Mouse (Mus musculus) forebrain, embryonic 13.5 days (tissue): Measurements from ENCODE around the gene Sumo1. TPM values are rescaled to one million over a fixed set of nuclear protein-coding genes. Genes with fewer than 3 reads are reported as not detected.
"Not testable (repeated sequence)": the region's sequence is repeated elsewhere in the genome, so short reads cannot be mapped to it uniquely, and the experiment has no call there.

Source experiments
- ATAC-seq: fragments of 200-750 bp; cut with Nextera tagmentation; 2 replicates; pipeline ENCODE4 v1.8.0; 2017
- H3K27ac ChIP-seq: fragments of 300-500 bp; sonication (generic); 2 replicates; pipeline ENCODE4 v1.5.1; 2015; ENCODE audit warnings: inconsistent platforms, mild to moderate bottlenecking, moderate library complexity
- H3K27me3 ChIP-seq: fragments of 300-500 bp; sonication (generic); 2 replicates; pipeline ENCODE4 v1.6.1; 2015; ENCODE audit warnings: mild to moderate bottlenecking, inconsistent platforms
- H3K36me3 ChIP-seq: fragments of 300-500 bp; sonication (generic); 2 replicates; pipeline ENCODE4 v1.6.1; 2015; ENCODE audit warnings: mild to moderate bottlenecking, inconsistent platforms; ENCODE audit not compliant: poor library complexity, severe bottlenecking
- H3K4me1 ChIP-seq: fragments of 300-500 bp; sonication (generic); 2 replicates; pipeline ENCODE4 v1.6.1; 2015; ENCODE audit warnings: inconsistent platforms
- H3K4me2 ChIP-seq: fragments of 300-500 bp; sonication (generic); 2 replicates; pipeline ENCODE4 v1.6.1; 2015; ENCODE audit warnings: inconsistent platforms, mild to moderate bottlenecking, moderate library complexity
- H3K4me3 ChIP-seq: fragments of 300-500 bp; sonication (generic); 2 replicates; pipeline ENCODE4 v1.5.1; 2015; ENCODE audit warnings: mild to moderate bottlenecking, inconsistent platforms
- H3K9ac ChIP-seq: fragments of 300-500 bp; sonication (generic); 2 replicates; pipeline ENCODE4 v1.6.1; 2015; ENCODE audit warnings: mild to moderate bottlenecking, inconsistent platforms
- H3K9me3 ChIP-seq: fragments of 300-500 bp; sonication (generic); replicated peaks from 2 replicates; pipeline ENCODE4 v1.6.1; 2016; ENCODE audit warnings: inconsistent platforms
- WGBS: fragments of 180-500 bp; shearing (Covaris S2); methylation state at CpG from one replicate; pipeline ENCODE4 v1.1.7; 2015; 5-methylcytosine and 5-hydroxymethylcytosine counted together
- polyA plus RNA-seq: library from polyadenylated mRNA; unstranded; fragments of >200 nt; fragmentation: Nextera tagmentation; extraction: Ambion mirVana; gene quantifications from 2 replicates; pipeline ENCODE4 v1.2.1, GENCODE M21; 2015

Sumo1 gene
- polyA plus RNA-seq, 1 experiment from 2014 or later = 549 TPM

DNA sequence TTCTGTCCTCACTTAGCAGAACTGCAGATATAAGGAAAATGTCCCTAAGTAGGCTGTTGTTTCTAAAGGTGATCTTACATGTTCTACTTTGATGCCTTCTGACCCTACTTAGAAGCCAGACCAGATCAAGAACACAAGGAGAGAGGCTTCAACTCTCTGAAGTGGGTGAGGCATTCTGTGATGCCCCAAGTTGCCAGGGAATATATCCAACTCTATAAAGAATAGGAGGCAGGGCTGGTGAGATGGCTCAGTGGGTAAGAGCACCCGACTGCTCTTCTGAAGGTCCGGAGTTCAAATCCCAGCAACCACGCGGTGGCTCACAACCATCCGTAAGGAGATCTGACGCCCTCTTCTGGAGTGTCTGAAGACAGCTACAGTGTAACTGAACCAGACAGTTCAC is 40.3 kb downstream of the Sumo1 start:
- not testable (repeated sequence) for H3K9me3 ChIP-seq, ATAC-seq, H3K4me1 ChIP-seq, H3K27me3 ChIP-seq, H3K4me2 ChIP-seq, H3K36me3 ChIP-seq, H3K9ac ChIP-seq, H3K4me3 ChIP-seq, H3K27ac ChIP-seq
- WGBS = 87% methylated on average over 6 of the region's 6 CpGs

DNA sequence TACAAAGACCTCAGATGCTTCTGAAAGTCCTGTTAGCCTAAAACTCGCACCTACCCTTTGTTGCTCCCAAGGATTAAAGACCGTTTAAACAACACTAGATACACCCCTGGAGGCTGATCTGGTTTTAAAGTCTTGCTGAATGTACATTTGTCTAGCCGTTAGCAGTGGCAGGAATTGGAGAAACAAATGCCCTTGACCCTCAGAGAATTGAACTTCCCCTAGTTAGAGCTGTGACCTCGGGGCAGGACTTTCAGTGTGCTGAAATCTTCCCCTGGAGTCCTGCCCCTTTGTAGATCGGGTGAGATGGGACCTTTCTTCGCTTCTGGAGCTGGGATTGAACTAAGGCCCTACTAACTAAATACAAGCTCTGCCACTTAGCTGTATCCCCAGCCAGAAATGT is 41.4 kb downstream of the Sumo1 start:
- Histone ChIP-seq H3K4me2 (no peak overlapping the region), H3K9ac (no peak overlapping the region), H3K27me3 (no peaks in the 10 kb centered on the region), H3K4me3 (no peak overlapping the region), H3K27ac (no peak overlapping the region), H3K36me3 (no peaks in the 10 kb centered on the region), H3K4me1 (no peaks in the 10 kb centered on the region), H3K9me3 (no peaks in the 10 kb centered on the region)
- ATAC-seq = no peak
- WGBS = 49% methylated on average over 6 of the region's 6 CpGs

DNA sequence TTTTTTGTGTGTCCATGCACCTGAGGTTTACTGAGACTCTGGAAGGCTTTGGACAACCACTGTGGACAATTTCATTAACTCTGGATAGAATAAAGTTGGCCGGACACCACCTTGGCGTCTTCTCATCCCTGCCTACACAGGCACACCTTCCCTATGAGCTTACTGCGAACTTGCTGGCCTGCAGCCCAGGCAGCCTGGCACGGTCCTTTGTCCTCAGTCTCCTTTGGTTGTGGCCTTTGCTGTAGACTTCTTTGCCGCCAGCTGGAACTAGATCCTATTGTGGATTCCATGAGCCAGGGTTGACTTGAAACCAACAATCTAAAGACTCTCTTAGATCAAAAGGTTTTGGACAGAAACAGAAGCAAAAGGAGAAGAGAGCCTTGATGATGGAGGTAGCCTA is 45.2 kb downstream of the Sumo1 start:
- Histone ChIP-seq H3K4me2 (no peak overlapping the region), H3K36me3 (no peaks in the 10 kb centered on the region), H3K4me3 (no peak overlapping the region), H3K9me3 (no peaks in the 10 kb centered on the region), H3K4me1 (no peaks in the 10 kb centered on the region), H3K27ac (no peak overlapping the region), H3K9ac (no peak overlapping the region), H3K27me3 (0 out of 2 replicates have a peak, but pooled peaks cover 3% of the 10 kb centered on the region)
- ATAC-seq = no peak
- WGBS = 62% methylated on average over 5 of the region's 5 CpGs

DNA sequence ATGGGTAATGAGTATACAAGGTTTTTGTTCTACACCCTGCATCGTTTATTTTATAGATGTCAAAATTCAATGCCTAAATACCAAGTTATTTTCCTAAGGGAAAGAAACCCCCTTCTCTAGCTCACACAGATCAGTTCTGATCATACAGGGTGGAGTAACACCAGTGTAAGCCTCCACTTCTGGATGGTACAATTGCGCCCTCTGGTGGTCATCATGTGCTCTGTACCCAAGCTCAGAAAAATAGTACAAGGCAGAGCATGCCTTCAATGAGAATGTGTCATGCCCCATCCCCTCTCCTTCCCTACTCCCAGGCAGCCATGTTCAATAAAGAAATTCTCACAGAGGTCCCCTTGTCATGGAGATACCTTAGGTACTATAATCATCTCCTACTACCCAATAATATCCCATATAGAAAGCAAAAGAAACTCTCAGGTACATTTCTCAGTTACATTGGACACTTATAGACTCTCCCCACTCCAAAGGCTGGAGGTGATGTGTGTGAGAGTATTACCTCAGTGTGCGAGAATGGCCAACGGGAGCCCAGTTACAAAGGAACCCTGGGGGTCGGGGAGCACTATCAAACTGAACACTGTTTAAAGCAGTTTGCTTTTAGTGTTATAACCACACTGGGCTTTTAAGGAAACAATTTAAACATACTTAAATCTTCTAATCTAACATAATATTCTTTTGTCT is 47.2 kb downstream of the Sumo1 start:
- no peak overlapping the region for H3K4me2 ChIP-seq
- 24% methylated on average over 5 of the region's 5 CpGs for WGBS
- ATAC-seq = peak; percentile 99

DNA sequence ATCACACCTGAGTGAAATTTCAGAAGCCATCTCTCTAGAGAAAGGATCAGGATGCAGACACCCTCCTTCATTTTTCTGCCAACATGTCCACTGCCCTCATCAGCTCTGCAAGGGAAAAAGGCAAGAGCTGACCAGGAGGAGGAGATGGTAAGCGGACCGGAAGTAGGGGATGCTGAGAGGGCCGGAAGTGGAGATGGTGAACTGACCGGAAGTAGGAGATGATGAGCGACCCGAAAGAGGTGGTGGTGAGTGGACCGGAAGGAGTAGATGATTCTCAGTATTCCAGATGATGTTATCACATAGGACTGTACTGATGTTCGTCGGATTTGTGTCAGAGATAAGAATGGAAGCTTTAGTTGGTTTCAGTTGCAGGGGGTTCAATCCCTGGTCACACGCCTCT is 51.4 kb downstream of the Sumo1 start:
- no peak overlapping the region for H3K27ac ChIP-seq
- H3K4me2 ChIP-seq = no peak overlapping the region
- no peaks in the 10 kb centered on the region for H3K9me3 ChIP-seq
- WGBS = 93% methylated on average over 10 of the region's 10 CpGs
- H3K4me1 ChIP-seq = no peaks in the 10 kb centered on the region
- H3K27me3 ChIP-seq = 0 out of 2 replicates have a peak, but pooled peaks cover 3% of the 10 kb centered on the region
- no peak for ATAC-seq
- H3K9ac ChIP-seq = no peak overlapping the region
- no peaks in the 10 kb centered on the region for H3K36me3 ChIP-seq
- H3K4me3 ChIP-seq = no peak overlapping the region

More for the DNA sequence above, 47.2 kb downstream of the Sumo1 start:
- H3K4me1 ChIP-seq = no peaks in the 10 kb centered on the region
- H3K4me3 ChIP-seq = no peak overlapping the region
- no peak overlapping the region for H3K27ac ChIP-seq
- 0 out of 2 replicates have a peak, but pooled peaks cover 3% of the 10 kb centered on the region for H3K27me3 ChIP-seq
- no peaks in the 10 kb centered on the region for H3K36me3 ChIP-seq
- no peaks in the 10 kb centered on the region for H3K9me3 ChIP-seq
- H3K9ac ChIP-seq = no peak overlapping the region

DNA sequence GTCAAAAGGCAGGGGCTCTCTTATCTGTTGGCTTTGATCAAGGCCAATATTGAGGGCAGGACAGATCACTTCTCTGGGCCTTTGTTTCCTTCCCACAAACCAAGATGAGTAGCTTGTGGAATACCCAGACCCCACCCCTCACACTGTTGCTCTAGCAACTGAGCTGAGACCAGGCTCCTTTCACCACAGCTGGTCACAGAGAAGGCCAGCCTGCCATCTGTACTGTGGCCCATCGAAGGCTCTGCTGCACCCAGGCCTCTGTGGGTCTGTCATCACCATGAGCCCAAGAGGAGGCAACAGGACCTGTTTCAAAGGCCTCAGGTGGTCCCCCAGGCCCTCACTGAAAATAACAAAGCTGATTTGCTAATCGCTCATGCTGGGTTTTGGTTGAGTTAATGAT is 55.6 kb downstream of the Sumo1 start:
- H3K9me3 ChIP-seq = no peaks in the 10 kb centered on the region
- no peak for ATAC-seq

DNA sequence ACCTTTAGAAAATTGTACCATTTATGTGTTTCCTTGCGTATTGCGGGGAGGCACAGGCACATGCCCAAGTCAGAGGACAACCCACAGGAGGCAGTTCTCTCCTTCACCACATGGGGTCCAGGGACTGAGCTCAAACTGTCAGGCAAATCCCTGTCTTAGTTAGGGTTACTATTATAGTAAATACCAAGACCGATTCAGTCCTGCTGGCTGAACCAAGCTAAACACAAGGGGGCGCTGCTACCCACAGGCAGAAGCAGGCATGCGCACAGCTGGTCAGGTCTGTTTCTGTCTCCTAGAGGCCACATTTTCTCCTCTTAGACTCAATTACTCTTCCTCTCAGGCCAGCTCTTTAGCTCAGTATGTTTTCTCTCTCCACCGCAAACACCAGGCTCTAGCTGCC is 56.8 kb downstream of the Sumo1 start:
- Histone ChIP-seq H3K4me1 (no peaks in the 10 kb centered on the region), H3K9ac (no peak overlapping the region), H3K27me3 (no peaks in the 10 kb centered on the region), H3K4me2 (no peak overlapping the region), H3K4me3 (no peak overlapping the region), H3K9me3 (no peaks in the 10 kb centered on the region), H3K36me3 (no peaks in the 10 kb centered on the region), H3K27ac (no peak overlapping the region)
- 46% methylated on average over 6 of the region's 6 CpGs for WGBS
- ATAC-seq = no peak

More for the DNA sequence above, 55.6 kb downstream of the Sumo1 start:
- Histone ChIP-seq H3K9ac (no peak overlapping the region), H3K27me3 (no peaks in the 10 kb centered on the region), H3K36me3 (no peaks in the 10 kb centered on the region), H3K27ac (no peak overlapping the region), H3K4me2 (no peak overlapping the region), H3K4me3 (no peak overlapping the region), H3K4me1 (no peaks in the 10 kb centered on the region)
- WGBS = 91% methylated on average over 2 of the region's 2 CpGs

DNA sequence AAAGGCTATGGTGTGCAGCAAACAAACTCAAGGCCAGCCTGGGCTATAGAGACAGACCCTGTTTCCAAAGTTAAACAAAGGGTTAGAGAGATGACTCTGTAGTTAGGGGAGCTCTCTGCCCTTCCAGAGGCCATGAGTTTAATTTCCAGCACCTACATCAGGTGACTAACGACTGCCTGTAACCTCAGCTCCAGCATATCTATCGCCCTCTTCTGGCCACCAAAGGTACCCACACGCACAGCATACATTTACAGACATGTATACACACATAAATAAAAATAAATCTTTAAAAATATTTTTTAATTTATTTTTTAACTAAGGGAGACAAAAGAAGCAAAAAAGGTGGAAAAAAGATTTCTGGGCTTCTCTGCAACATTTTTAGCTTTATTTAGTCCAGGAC is 59.7 kb downstream of the Sumo1 start:
- 92% methylated on average over 3 of the region's 3 CpGs for WGBS
- no peak overlapping the region for H3K9ac ChIP-seq
- H3K4me1 ChIP-seq = no peaks in the 10 kb centered on the region
- H3K4me3 ChIP-seq = no peak overlapping the region
- ATAC-seq = no peak
- no peak overlapping the region for H3K27ac ChIP-seq
- no peak overlapping the region for H3K4me2 ChIP-seq
- H3K27me3 ChIP-seq = no peaks in the 10 kb centered on the region
- no peaks in the 10 kb centered on the region for H3K9me3 ChIP-seq
- H3K36me3 ChIP-seq = no peaks in the 10 kb centered on the region

DNA sequence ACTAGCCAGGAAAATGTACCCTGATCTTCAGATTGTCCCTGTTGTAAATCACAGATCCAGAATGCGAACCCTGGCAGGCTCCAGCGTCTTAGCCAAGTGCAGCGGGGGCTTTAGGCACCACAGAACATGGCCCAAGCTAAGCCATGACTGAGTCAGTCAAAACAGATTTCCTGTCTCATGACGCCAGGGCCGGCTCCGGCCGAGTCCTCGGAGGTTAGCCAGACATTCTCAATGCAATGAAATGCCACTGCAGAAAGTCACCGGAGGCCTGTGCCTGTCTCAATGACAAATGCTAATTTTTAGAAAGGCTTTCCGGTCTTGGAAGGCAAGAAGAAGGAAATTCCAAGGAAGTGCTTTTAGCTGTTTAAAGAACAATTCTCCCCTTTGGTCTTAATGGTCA is 60.7 kb downstream of the Sumo1 start:
- 90% methylated on average over 10 of the region's 10 CpGs for WGBS
- Histone ChIP-seq H3K4me2 (no peak overlapping the region), H3K36me3 (no peaks in the 10 kb centered on the region), H3K4me1 (no peaks in the 10 kb centered on the region), H3K9me3 (no peaks in the 10 kb centered on the region), H3K27me3 (no peaks in the 10 kb centered on the region), H3K9ac (no peak overlapping the region), H3K4me3 (no peak overlapping the region), H3K27ac (no peak overlapping the region)
- ATAC-seq = no peak

DNA sequence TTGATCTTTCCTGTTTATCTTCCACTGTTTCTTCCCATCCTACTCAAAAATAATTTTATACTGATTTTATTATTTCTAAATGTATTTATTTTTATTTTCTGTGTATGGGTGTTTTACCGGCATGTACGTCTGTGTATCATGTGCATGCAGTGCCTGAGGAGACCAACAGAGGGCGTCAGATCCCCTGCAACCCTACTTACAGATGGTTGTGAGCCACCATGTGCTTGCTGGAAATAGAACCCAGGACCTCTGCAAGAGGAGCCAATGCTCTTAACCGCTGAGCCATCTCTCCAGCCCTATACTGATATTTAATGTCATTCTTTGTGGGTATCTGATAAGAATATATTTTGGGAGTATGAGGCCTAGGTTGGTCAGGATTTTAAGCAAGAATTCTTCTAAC is 61.2 kb downstream of the Sumo1 start:
- Histone ChIP-seq H3K27ac (no peak overlapping the region), H3K4me1 (no peaks in the 10 kb centered on the region), H3K9ac (no peak overlapping the region), H3K9me3 (no peaks in the 10 kb centered on the region), H3K36me3 (no peaks in the 10 kb centered on the region), H3K4me2 (no peak overlapping the region), H3K4me3 (no peak overlapping the region), H3K27me3 (no peaks in the 10 kb centered on the region)
- ATAC-seq = no peak
- WGBS = 74% methylated on average over 4 of the region's 4 CpGs

DNA sequence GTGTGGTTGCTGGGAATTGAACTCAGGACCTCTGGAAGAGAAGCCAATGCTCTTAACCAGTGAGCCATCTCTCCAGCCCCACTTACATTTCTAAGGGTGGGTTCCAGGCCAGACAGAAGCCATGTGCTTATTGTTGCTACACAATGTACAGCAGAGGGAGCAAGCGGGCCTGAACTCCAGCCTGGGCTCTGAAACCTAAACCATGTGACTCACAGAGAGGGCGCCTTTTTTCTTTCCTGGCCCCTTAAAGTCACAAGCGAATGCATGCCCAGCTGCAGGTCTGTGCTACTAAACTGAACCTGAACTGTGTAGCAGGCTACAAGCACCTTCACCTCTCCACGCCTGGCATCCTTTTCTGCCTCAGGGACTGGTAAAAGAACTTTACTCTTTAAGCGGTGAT is 61.7 kb downstream of the Sumo1 start:
- Histone ChIP-seq H3K4me2 (no peak overlapping the region), H3K9me3 (no peaks in the 10 kb centered on the region), H3K36me3 (no peaks in the 10 kb centered on the region), H3K4me3 (no peak overlapping the region), H3K9ac (no peak overlapping the region), H3K27me3 (no peaks in the 10 kb centered on the region), H3K4me1 (0 out of 2 replicates have a peak, but pooled peaks cover 1% of the 10 kb centered on the region), H3K27ac (no peak overlapping the region)
- WGBS = 58% methylated on average over 5 of the region's 5 CpGs
- ATAC-seq = no peak

DNA sequence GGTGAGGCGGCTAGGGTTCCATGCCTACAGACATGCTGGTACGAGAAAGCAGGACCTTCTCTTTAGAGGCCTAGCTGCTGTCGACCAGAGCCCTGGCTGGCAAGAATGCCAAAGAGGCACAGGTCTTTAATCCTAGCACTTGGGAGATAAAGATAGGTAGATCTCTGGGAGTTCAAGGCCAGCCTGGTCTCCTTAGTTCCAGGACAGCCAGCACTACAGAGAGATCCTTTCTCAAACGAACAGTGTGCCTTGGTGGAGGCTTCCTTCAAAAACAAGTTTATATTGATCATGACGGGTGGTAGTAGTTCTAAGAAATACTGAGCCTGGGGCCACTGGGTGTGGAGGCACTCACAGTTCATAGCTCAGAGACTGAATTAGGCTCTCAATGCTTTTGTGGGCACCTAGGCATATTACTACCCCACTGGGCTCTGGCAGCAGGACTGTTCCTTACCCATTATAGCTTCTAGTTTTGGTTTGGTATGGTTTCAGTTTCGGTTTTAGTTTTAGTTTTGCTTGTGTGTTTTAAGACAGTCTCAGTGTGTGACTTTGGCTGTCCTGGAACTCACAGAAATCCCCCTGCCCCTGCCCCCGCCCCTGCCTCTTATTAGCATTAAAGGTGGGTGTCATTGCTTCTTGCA is 62.4 kb downstream of the Sumo1 start:
- no peak overlapping the region for H3K4me3 ChIP-seq
- ATAC-seq = no peak
- no peak overlapping the region for H3K9ac ChIP-seq
- no peak overlapping the region for H3K4me2 ChIP-seq
- no peaks in the 10 kb centered on the region for H3K27me3 ChIP-seq
- WGBS = 89% methylated on average over 7 of the region's 7 CpGs
- no peaks in the 10 kb centered on the region for H3K36me3 ChIP-seq
- H3K9me3 ChIP-seq = no peaks in the 10 kb centered on the region
- H3K27ac ChIP-seq = no peak overlapping the region
- H3K4me1 ChIP-seq = peaks cover 5% of the 10 kb centered on the region; the same call in 1 of the 2 replicates

DNA sequence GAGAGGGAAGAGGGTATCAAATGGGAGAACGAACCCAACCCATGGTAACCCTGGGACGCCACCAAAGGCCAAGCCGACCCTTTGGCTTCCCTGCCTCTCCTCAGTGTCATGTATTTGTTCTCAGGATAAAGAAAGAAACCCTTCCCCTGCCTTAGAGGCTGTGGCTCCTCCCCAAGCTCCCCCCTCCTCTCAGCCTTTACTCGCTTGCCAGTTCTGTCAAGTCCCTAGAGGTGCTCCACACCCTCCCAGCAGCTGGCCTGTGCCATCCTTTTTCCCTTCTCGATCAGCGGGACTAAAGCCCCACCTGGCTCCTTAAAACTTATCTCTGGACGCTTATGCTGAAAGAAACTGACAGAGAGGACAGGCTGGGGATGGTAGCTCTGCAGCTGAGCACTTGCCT is 63.6 kb downstream of the Sumo1 start:
- Histone ChIP-seq H3K4me2 (no peak overlapping the region), H3K9me3 (no peaks in the 10 kb centered on the region), H3K36me3 (no peaks in the 10 kb centered on the region), H3K27me3 (no peaks in the 10 kb centered on the region), H3K27ac (no peak overlapping the region), H3K4me3 (no peak overlapping the region), H3K4me1 (peaks cover 8% of the 10 kb centered on the region), H3K9ac (no peak overlapping the region)
- WGBS = 48% methylated on average over 7 of the region's 7 CpGs
- ATAC-seq = no peak
